ENCODE assay signal across 8 mouse cellular contexts in the genomic region with DNA sequence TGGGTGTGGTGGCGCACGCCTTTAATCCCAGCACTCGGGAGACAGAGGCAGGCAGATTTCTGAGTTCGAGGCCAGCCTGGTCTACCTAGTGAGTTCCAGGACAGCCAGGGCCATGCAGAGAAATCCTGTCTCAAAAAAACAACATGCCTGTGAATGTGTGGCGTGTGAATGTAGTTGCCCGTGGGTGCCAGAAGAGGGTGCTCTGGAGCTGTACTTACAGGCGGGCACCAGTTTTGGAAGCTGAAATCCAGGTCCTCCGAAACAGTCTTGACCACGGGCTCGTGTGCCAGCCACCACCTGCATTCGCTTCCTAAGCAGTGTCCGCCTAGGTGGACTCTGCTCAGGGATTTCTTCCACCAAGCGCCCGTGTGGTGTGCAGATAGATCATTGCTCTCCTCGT. TPM values are rescaled to one million over a fixed set of nuclear protein-coding genes. Genes with fewer than 3 reads are reported as not detected.
A peak's percentile ranks its signal among the peaks of the same experiment; 100 is the strongest.
DNase-seq lines count a peak whose midpoint lies in the region; ATAC-seq lines count a peak whose summit lies in the region.

No protein-coding gene starts in this region.

- H3K27ac ChIP-seq in kidney, embryonic 16.5 days (ENCODE audit: low read length), result no peak overlapping the region

- H3K36me3 ChIP-seq in kidney, embryonic 16.5 days (ENCODE audit: insufficient read depth, low read length), result peaks cover 76% of the 10 kb centered on the region

- no peak overlapping the region for H3K9ac ChIP-seq in kidney, embryonic 16.5 days (replicated peaks; ENCODE audit: low read length)

- H3K4me3 ChIP-seq in kidney, embryonic 16.5 days (ENCODE audit: low read length), result no peak overlapping the region

- H3K4me1 ChIP-seq in kidney, embryonic 16.5 days (ENCODE audit: insufficient read depth, low read length), result no peaks in the 10 kb centered on the region; the same call in 1 of the 2 replicates

- no peaks in the 10 kb centered on the region for H3K9me3 ChIP-seq in kidney, embryonic 16.5 days (ENCODE audit: low read length)

- no peak overlapping the region for H3K4me2 ChIP-seq in kidney, embryonic 16.5 days (replicated peaks; ENCODE audit: low read depth, low read length)

- H3K27me3 ChIP-seq in kidney, embryonic 16.5 days (ENCODE audit: insufficient read depth, low read length), result no peaks in the 10 kb centered on the region

- no peak for ATAC-seq in kidney, embryonic 16.5 days (ENCODE audit: low FRiP score, low TSS enrichment)

- peak; percentile 13 for DNase-seq in kidney, adult 18-20 months
- peak; percentile 52 for DNase-seq in B cell, adult 2 months
- peak; percentile 75 for DNase-seq in R1 (ENCODE audit: low read depth, low spot score)
- DNase-seq in lung, postnatal 10 days, result peak; percentile 24
- DNase-seq in cerebellum, adult 9-11 months, result no peak
- no peak for DNase-seq in adrenal gland, adult 18-20 months (ENCODE audit: low spot score in 2 of 2)
- no peak for DNase-seq in neural tube, embryonic 10.5 days (ENCODE audit: extremely low spot score, low spot score)

- 96% methylated on average over 15 of the region's 15 CpGs for WGBS in kidney, embryonic 16.5 days

RNA-seq across cellular contexts. Expression of a gene that starts 9.8 kb away (rescaled TPM):
- 206 and 252 TPM in 2 replicates for polyA plus RNA-seq in kidney, embryonic 16.5 days (2015; fragmentation: Nextera tagmentation; extraction: Ambion mirVana)
- total RNA-seq in adrenal gland, adult 18-20 months (2021), result 100 to 1,000 TPM in 1 of 2 experiments, 10 to 100 TPM in 1; 92.2 to 101 TPM

RNA-seq across cellular contexts. Expression of a gene that starts 34.3 kb away (rescaled TPM):
- 21.0 and 22.5 TPM in 2 replicates for polyA plus RNA-seq in kidney, embryonic 16.5 days (2015; fragmentation: Nextera tagmentation; extraction: Ambion mirVana)
- total RNA-seq in adrenal gland, adult 18-20 months (2021), result 1 to 10 TPM; 1.1 to 3.6 TPM

RNA-seq across cellular contexts. Expression of a gene that starts 45.1 kb away (rescaled TPM):
- 41.3 and 44.1 TPM in 2 replicates for polyA plus RNA-seq in kidney, embryonic 16.5 days (2015; fragmentation: Nextera tagmentation; extraction: Ambion mirVana)
- 100 to 1,000 TPM; 103 to 120 TPM for total RNA-seq in adrenal gland, adult 18-20 months (2021)

RNA-seq across cellular contexts. Expression of a gene that starts 47.0 kb away (rescaled TPM):
- polyA plus RNA-seq in kidney, embryonic 16.5 days (2015; fragmentation: Nextera tagmentation; extraction: Ambion mirVana), result 38.8 and 45.7 TPM in 2 replicates
- total RNA-seq in adrenal gland, adult 18-20 months (2021), result 10 to 100 TPM; 12.0 to 20.3 TPM

RNA-seq across cellular contexts. Expression of a gene that starts 56.8 kb away (rescaled TPM):
- polyA plus RNA-seq in kidney, embryonic 16.5 days (2015; fragmentation: Nextera tagmentation; extraction: Ambion mirVana), result 5.8 and 6.0 TPM in 2 replicates
- total RNA-seq in adrenal gland, adult 18-20 months (2021), result 1 to 10 TPM; 2.1 to 3.2 TPM

Comparison
In these comparisons a context has a peak if more than half of its experiments do, and no peak if none do; other contexts are left out.
1. DNase-seq: peak in kidney, adult 18-20 months (single experiment), B cell, adult 2 months (2 of 2), R1 (single experiment) and lung, postnatal 10 days (single experiment); none in cerebellum, adult 9-11 months (single experiment), adrenal gland, adult 18-20 months (0 of 2) and neural tube, embryonic 10.5 days (single experiment).